Mouse (Mus musculus) midbrain, embryonic 14.5 days (tissue): ENCODE results near the gene Ube2t. TPM values are rescaled to one million over a fixed set of nuclear protein-coding genes. Genes with fewer than 3 reads are reported as not detected.

Source experiments
- ATAC-seq: fragments of 200-750 bp; cut with Nextera tagmentation; 2 replicates; pipeline ENCODE4 v1.8.0; 2017; ENCODE audit warnings: moderate number of reproducible peaks, moderate library complexity; ENCODE audit not compliant: low FRiP score, low TSS enrichment
- DNase-seq: peaks from one replicate; pipeline ENCODE4 v3.0.0-alpha.2; 2015
- H3K27ac ChIP-seq: fragments of 300-500 bp; sonication (generic); replicated peaks from 2 replicates; pipeline ENCODE4 v1.5.1; 2014; ENCODE audit warnings: mild to moderate bottlenecking, low read depth, low read length, moderate library complexity
- H3K27me3 ChIP-seq: fragments of 300-500 bp; sonication (generic); 2 replicates; pipeline ENCODE4 v1.6.1; 2014; ENCODE audit warnings: low read length, control low read depth, mixed read lengths; ENCODE audit not compliant: control insufficient read depth, insufficient read depth
- H3K36me3 ChIP-seq: fragments of 300-500 bp; sonication (generic); 2 replicates; pipeline ENCODE4 v1.6.1; 2014; ENCODE audit warnings: low read length, control low read depth; ENCODE audit not compliant: control insufficient read depth, insufficient read depth
- H3K4me1 ChIP-seq: fragments of 300-500 bp; sonication (generic); 2 replicates; pipeline ENCODE4 v1.6.1; 2014; ENCODE audit warnings: mild to moderate bottlenecking, antibody characterized with exemption, low read length, control low read depth; ENCODE audit not compliant: control insufficient read depth, insufficient read depth
- H3K4me2 ChIP-seq: fragments of 300-500 bp; sonication (generic); 2 replicates; pipeline ENCODE4 v1.6.1; 2014; ENCODE audit warnings: mild to moderate bottlenecking, low read length, moderate library complexity
- H3K4me3 ChIP-seq: fragments of 300-500 bp; sonication (generic); replicated peaks from 2 replicates; pipeline ENCODE4 v1.5.1; 2014; ENCODE audit warnings: low read depth, low read length
- H3K9ac ChIP-seq: fragments of 300-500 bp; sonication (generic); replicated peaks from 2 replicates; pipeline ENCODE4 v1.6.1; 2014; ENCODE audit warnings: mild to moderate bottlenecking, low read length, moderate library complexity
- H3K9me3 ChIP-seq: fragments of 300-500 bp; sonication (generic); 2 replicates; pipeline ENCODE4 v1.6.1; 2016; ENCODE audit warnings: low read length, control low read depth, mixed read lengths; ENCODE audit not compliant: control insufficient read depth
- WGBS: fragments of 180-500 bp; shearing (Covaris S2); extraction: QIAGEN DNeasy Blood & Tissue Kit; methylation state at CpG from one replicate; pipeline ENCODE4 v1.1.7; 2014; 5-methylcytosine and 5-hydroxymethylcytosine counted together
- polyA plus RNA-seq: library from polyadenylated mRNA; unstranded; fragments of >200 nt; fragmentation: Nextera tagmentation; extraction: Ambion mirVana; gene quantifications from 2 replicates; pipeline ENCODE4 v1.2.1, GENCODE M21; 2014

Ube2t gene
- polyA plus RNA-seq: 9.0 and 11.7 TPM in 2 replicates

GRCm38 (mm10) chr1:134962053-134962803 is at the start of gene Ube2t:
Ube2t (plus strand) TSS chr1:134962565.
- Histone ChIP-seq H3K4me2 (peak within 1 kb of the TSS; percentile 56), H3K27me3 (peaks cover 6% of the 10 kb centered on the region; the same call in 1 of the 2 replicates), H3K4me1 (0 out of 2 replicates have a peak, but pooled peaks cover 7% of the 10 kb centered on the region), H3K4me3 (peak within 1 kb of the TSS; percentile 52), H3K36me3 (no peaks in the 10 kb centered on the region), H3K9me3 (no peaks in the 10 kb centered on the region), H3K27ac (no peak within 1 kb of the TSS), H3K9ac (peak within 1 kb of the TSS; percentile 36)
- peak; percentile 98 for DNase-seq
- ATAC-seq: peak; percentile 99
- 2% methylated on average over 50 of the region's 50 CpGs for WGBS

- ATAC-seq: no peak
- Histone ChIP-seq H3K4me1 (no peaks in the 10 kb centered on the region), H3K9me3 (no peaks in the 10 kb centered on the region), H3K27me3 (no peaks in the 10 kb centered on the region), H3K27ac (no peak overlapping the region), H3K4me2 (no peak overlapping the region), H3K36me3 (no peaks in the 10 kb centered on the region), H3K9ac (no peak overlapping the region), H3K4me3 (no peak overlapping the region)
- DNase-seq: no peak
- 90% methylated on average over 4 of the region's 4 CpGs for WGBS
These were observed 48.8 kb upstream of the Ube2t start for GRCm38 (mm10) chr1:134913535-134913934.

GRCm38 (mm10) chr1:134915421-134915820 is 46.9 kb upstream of the Ube2t start:
- Histone ChIP-seq H3K4me3 (no peak overlapping the region), H3K27me3 (no peaks in the 10 kb centered on the region), H3K9ac (no peak overlapping the region), H3K9me3 (no peaks in the 10 kb centered on the region), H3K4me1 (no peaks in the 10 kb centered on the region), H3K36me3 (no peaks in the 10 kb centered on the region), H3K27ac (no peak overlapping the region), H3K4me2 (no peak overlapping the region)
- ATAC-seq (no peak), DNase-seq (no peak)
- 87% methylated on average over 4 of the region's 4 CpGs for WGBS

GRCm38 (mm10) chr1:134919010-134919409 is 43.4 kb upstream of the Ube2t start:
- Histone ChIP-seq H3K4me1 (no peaks in the 10 kb centered on the region), H3K27ac (no peak overlapping the region), H3K4me2 (no peak overlapping the region), H3K27me3 (no peaks in the 10 kb centered on the region), H3K4me3 (no peak overlapping the region), H3K9me3 (no peaks in the 10 kb centered on the region), H3K36me3 (no peaks in the 10 kb centered on the region), H3K9ac (no peak overlapping the region)
- ATAC-seq (no peak), DNase-seq (no peak)
- 91% methylated on average over 6 of the region's 6 CpGs for WGBS

- no peaks in the 10 kb centered on the region for H3K9me3 ChIP-seq
- H3K4me1 ChIP-seq: no peaks in the 10 kb centered on the region
- H3K27me3 ChIP-seq: no peaks in the 10 kb centered on the region
- WGBS: 39% methylated on average over 7 of the region's 7 CpGs
- no peak overlapping the region for H3K27ac ChIP-seq
- DNase-seq (no peak), ATAC-seq (no peak)
- H3K36me3 ChIP-seq: no peaks in the 10 kb centered on the region
- no peak overlapping the region for H3K4me3 ChIP-seq
- no peak overlapping the region for H3K4me2 ChIP-seq
- no peak overlapping the region for H3K9ac ChIP-seq
These were observed 29.9 kb upstream of the Ube2t start for GRCm38 (mm10) chr1:134932431-134932830.

- Histone ChIP-seq H3K27me3 (no peaks in the 10 kb centered on the region), H3K27ac (no peak overlapping the region), H3K4me3 (no peak overlapping the region), H3K36me3 (no peaks in the 10 kb centered on the region), H3K4me1 (no peaks in the 10 kb centered on the region), H3K9me3 (no peaks in the 10 kb centered on the region), H3K9ac (no peak overlapping the region), H3K4me2 (no peak overlapping the region)
- WGBS: 94% methylated on average over 6 of the region's 6 CpGs
- DNase-seq: no peak
- no peak for ATAC-seq
These were observed 26.0 kb upstream of the Ube2t start for GRCm38 (mm10) chr1:134936335-134936734.

- Histone ChIP-seq H3K4me2 (no peak overlapping the region), H3K27ac (no peak overlapping the region), H3K4me1 (no peaks in the 10 kb centered on the region), H3K36me3 (no peaks in the 10 kb centered on the region), H3K9ac (no peak overlapping the region), H3K4me3 (no peak overlapping the region), H3K9me3 (no peaks in the 10 kb centered on the region), H3K27me3 (no peaks in the 10 kb centered on the region)
- WGBS: 92% methylated on average over 1 of the region's 1 CpGs
- DNase-seq (no peak), ATAC-seq (no peak)
These were observed 24.1 kb upstream of the Ube2t start for GRCm38 (mm10) chr1:134938233-134938632.

GRCm38 (mm10) chr1:134940863-134941262 is 21.5 kb upstream of the Ube2t start:
- Histone ChIP-seq H3K27ac (no peak overlapping the region), H3K4me2 (no peak overlapping the region), H3K9ac (no peak overlapping the region), H3K9me3 (no peaks in the 10 kb centered on the region), H3K4me1 (no peaks in the 10 kb centered on the region), H3K36me3 (no peaks in the 10 kb centered on the region), H3K27me3 (no peaks in the 10 kb centered on the region), H3K4me3 (no peak overlapping the region)
- 78% methylated on average over 4 of the region's 4 CpGs for WGBS
- ATAC-seq (no peak), DNase-seq (no peak)

GRCm38 (mm10) chr1:134942898-134943297 is 19.5 kb upstream of the Ube2t start:
- 90% methylated on average over 2 of the region's 2 CpGs for WGBS
- no peaks in the 10 kb centered on the region for H3K36me3 ChIP-seq
- H3K4me1 ChIP-seq: no peaks in the 10 kb centered on the region
- DNase-seq (no peak), ATAC-seq (no peak)
- H3K27me3 ChIP-seq: no peaks in the 10 kb centered on the region
- H3K9me3 ChIP-seq: no peaks in the 10 kb centered on the region
- H3K4me2 ChIP-seq: no peak overlapping the region
- H3K4me3 ChIP-seq: no peak overlapping the region
- no peak overlapping the region for H3K27ac ChIP-seq
- no peak overlapping the region for H3K9ac ChIP-seq
